Mouse (Mus musculus) adrenal gland, postnatal 4 days (tissue): Measurements from ENCODE around the gene Map4k1. TPM values are rescaled to one million over a fixed set of nuclear protein-coding genes. Genes with fewer than 3 reads are reported as not detected.

Experiments
- DNase-seq, 2 experiments: peaks; one replicate each; pipeline ENCODE4 v3.0.0; 2021 to 2022; ENCODE audit warnings: low spot score in 2 of 2, mixed read lengths in 2 of 2
- total RNA-seq, 2 experiments: library from RNA; stranded (reverse); gene quantifications; 2 replicates each; pipeline ENCODE4 v1.2.3; 2021

Gene Map4k1
- total RNA-seq, 2 experiments from 2014 or later: 2.5 to 3.6 TPM

DNA sequence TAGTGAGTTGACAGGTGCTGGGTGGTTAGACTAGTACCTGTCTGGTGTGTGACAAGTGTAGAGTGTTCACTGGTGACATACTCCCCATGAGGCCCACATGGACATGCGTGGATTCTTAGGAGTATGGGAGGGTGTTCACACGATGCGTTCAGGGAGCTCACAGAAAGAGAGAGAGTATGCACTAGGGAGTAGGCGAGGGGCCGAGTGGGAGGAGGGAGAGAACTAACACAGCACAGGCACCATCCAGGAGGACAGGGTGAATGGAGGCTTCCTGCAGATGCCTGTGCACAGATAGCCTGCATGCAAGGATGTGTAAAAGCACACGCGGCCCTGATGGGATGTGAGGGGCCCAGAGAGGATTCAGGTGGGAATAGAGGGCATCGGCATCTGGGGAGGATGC lies 40.6 kb downstream of the Map4k1 start:
- no peak for DNase-seq

DNA sequence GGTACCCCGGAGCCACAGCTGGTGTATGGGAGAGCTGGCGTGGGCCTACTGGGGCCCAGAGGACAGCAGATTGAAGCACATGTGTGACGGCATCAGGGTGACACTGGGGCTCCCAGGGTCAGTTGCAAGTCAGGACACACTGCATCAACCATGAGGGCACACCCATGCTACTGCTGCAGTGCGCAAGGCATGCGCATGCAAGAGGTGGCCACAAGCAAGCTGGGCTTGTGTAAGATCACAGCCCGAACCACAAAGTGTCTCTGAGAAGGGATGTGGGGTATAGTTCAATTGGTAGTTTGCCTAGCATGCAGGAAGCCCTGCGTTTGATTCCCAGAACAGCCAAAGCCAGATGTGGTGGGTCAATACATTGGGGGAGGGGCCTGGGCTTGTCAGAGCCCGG lies 41.7 kb downstream of the Map4k1 start:
- no peak for DNase-seq

DNA sequence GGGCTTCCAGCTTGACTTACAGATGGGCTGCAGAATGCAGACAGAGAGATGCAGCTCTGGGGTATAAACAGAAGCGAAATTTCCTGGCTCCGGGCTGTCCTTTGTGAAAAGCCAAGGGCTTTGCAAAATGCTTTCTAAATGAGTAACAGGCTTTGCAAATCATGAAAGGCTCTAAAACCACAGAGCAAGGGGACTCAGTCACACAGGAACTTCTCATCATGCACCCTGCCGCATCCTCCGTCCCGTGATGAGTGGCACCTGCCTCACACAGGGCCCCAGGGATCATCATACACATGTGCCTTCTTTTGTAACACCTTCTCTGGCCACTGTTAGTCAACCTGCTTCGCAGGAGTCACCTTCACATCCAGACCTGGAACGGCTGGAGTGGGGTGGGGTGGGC lies 43.7 kb downstream of the Map4k1 start:
- no peak for DNase-seq

DNA sequence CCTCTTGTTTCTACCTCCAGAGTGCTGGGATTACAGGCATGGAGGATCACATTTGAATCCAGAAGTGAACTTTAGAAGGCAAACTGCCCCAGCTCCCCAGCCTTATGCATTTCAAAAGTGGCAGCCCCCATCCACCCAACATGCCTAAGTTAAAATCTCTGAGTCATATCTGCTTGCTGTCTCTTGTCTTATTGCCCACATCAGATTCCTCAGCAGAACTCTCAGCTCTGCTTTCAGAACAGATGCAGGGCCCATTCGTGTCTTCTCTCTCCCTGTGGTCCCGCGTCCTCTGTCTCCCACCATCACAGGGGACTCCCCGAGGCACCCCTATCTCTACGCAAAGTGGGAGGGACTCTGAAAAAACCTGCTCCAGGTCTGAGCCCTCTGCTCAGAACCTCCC lies 44.3 kb downstream of the Map4k1 start:
- no peak for DNase-seq

DNA sequence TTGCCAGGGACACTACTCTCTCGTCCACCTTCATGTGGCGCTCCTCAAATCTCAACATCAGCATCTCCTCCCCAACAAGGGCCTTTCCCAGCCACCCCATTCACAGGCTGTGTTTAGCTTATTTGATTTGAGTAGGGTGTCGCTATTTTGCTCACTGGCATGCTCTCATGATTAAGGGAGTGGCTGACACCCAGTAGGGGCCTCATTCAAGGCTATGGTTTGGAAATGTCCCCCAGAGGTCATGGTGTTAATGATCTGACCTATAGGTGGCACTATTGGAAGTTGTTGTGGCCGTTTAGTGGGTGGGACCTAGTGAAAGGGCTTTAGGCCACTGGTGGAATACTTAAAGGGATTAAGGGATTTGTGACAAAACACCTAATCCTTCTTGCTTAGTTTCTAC lies 45.0 kb downstream of the Map4k1 start:
- no peak for DNase-seq

DNA sequence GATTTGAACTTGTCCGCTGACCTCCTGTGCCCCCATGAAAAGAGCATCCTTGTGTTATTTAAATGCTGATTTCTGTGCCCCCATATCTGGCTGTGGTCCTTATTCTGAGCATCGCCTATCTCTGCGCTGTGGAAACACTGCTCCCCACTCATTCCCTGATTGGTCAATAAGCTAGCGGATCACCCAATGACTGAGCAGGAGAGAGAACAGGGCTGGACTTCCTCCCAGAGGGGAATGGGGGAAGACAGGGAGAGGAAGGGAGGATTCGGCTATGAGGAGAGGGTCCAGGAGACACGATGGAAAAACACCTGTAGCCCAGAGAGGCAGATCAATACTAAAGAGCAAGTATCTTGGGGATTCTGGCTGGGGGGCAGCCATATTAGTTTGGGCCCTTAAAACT lies 46.9 kb downstream of the Map4k1 start:
- no peak for DNase-seq

DNA sequence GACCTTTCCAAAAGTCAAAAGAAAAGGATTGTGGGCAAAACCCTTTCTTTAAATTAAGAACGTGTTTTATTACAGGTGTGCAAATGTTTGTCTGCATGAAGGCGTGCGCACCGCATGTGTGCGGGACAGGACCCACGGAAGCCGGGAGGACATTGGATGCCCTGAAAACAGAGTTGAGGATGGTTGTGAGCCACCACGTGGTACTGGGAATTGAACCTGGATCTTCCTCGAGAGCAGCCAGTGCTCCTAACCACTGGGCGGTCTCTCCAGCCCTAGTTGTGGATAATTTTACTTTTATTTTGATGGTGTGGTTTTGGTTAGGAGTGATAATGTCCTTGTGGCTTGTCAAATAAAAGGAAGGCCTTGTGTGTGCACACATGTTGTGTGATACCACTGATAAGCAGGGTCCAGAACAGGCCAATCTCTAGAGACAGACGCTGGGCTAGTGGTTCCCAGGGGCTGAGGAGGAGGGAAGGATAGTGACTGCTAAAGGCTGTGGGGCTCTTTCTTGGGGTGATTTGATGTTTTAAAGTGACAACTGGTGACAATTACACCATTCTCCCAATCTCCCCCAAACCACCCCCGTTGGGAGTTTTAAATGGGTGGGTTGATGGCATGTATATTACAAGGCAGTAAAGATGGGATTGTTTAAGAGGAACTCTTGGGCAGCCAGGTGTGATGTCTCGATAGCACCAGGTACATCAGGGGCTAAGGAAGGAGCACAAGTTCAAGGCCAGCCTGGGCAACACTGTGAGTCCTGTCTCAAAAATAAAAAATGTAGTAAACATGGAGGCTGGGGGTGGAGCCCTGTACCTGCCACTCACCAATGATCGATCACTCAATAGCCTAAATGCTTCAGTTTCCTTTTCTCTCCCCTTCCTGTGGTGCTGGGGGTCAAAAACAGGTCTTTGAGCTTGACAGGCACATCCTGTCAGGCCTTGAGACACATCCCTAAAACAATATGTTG lies 48.1 kb downstream of the Map4k1 start:
- no peak for DNase-seq

DNA sequence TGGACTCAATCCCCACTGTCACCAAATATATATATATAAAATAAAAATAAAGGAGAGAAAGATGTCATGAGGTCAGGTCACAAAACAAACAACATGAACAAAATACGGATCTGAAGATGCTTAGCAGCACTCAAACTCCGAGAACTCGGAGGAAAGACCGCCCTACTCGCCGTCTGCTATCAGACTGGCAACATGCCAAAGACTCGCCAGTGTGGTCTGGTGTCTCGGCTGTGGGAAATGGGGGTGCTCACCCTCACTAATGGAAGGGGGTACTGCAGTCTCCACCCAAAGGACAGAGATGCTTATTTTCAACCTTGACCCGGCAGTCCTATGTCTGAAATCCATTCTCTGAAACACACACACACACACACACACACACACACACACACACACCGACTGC lies 49.8 kb downstream of the Map4k1 start:
- no peak for DNase-seq

DNA sequence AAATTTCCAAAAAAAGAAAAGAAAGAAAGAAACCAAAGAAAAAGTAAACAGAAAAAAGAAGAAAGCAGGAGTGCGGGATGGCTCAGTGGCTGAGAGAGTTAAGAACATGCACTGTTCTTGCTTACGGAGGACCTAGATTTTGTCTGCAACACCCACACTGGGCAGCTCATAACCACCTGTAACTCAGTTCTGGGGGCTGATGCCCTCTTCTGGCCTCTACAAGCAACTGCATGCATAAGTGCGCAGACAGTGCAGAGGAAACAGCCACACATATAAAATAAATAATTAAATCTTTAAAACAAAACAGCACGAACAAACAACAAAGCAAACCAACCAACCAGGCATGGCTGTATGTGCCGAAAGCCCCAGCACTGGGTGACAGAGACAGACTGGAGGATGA lies 50.8 kb downstream of the Map4k1 start:
- DNase-seq: no peak

DNA sequence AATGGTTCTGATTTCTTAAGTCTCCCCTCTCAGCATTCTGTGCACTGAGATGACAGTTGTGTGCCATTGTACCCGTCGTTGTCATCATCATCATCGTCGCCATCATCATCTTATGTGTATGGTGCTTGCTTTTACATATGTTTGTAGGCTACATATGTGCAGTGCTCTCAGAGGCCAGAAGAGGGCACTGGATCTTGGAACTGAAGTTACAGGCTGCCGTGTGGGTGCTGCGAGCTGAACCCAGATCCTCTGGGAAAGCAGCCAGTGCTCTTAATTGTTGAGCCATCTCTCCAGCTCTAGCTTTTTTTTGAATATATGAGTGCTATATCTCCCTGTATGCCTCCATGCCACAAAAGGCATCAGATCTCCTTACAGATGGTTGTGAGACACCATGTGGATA lies 55.4 kb downstream of the Map4k1 start:
- DNase-seq: no peak

DNA sequence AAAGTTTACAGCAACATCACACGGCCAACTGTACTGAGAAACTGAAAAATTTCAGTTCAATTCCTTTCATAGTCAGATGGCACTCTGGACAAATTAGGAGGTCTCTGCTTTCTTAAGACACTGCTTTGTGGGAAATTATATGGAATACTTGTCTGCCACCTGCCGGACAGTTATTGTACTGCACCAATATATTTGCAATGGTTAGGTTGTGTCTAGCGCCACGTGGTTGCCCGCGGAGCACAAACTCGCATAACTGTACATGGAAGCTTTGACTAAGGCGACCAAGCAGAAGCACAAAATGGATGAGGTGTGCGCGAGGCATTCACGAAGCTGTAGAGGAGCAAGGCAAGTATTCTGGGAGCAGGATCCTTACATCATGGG lies 57.7 kb downstream of the Map4k1 start:
- peak; percentile 57 to 67 for DNase-seq

DNA sequence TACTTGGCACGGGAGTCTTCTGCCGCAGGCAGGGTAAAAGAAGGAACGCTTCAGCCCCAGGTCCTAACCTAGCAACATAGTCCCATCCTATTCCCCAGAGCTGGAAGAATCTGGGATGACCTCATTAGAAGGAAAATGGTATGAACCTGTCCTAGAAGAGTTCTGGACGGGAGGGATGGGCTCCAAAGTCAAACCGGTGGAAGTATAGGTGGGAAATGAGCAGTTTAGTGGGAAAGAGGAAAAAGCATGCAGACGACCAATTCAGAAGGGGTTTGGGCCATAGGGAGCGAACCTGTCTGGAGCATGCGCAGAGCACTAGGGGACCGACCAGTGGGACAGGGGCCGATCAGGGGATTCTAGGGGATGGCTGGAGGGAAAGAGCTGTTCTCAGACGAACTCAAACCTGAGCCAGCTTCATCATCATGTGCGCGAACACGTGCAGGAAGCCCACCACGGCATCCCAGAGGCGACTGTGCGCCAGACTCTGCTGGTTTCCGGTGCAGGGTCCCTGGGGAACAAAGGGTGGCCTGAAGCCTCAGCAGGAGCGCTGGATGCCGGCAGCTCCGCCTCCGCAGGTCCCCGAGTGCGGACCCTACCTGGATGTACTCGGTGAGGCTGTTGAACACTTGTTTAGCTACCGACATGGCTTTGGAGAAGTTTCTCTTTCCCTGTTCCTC lies 58.3 kb downstream of the Map4k1 start:
- no peak for DNase-seq

DNA sequence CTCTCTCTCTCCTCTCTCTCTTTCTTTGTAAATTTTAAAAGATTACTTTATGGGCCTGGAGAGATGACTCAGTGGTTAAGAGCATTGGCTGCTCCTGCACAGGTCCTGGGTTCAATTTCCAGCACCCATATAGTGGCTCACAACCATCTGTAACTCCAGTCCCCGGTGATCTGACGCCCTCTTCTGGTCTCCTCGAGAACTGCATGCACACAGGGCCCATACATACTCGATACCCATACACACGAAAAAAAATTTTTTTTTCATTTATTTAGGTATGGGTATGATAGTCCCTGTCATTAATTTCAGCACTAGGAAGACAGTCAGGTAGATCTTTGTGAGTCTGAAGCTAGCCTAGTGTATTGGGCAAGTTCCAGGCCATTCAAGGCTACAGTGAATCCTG lies 59.3 kb downstream of the Map4k1 start:
- DNase-seq: no peak

DNA sequence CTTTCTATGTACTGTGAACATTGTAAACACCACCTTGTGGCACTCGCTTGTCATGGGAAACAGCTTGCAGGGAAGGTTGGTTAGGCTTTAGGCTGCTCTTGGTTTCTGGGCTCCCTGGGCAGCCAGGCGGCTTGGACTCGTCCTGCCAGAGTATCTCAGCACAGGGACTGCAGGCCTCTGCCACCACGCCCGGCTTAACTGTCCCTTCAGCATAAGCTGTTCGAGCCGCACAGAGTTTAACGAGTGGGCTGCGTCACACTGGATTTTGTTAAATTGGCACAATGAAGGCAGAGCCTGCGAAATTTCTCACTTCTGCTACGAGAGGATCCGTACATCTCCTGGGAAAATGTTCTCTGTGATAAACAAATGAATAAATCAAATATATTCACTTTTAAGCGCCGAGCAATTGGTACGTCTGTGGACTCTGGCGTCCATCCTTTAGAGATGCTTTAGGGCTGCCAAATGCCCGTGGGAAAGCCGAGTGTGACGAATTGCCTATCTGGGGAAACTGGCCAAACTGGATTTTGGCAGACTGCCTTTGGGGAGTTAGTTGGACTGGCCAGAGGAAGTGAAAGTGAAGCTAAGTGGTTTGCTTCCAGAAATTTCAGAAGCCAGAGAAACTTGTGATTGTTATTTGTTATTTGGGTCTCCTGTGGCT lies 61.3 kb downstream of the Map4k1 start:
- DNase-seq: no peak

DNA sequence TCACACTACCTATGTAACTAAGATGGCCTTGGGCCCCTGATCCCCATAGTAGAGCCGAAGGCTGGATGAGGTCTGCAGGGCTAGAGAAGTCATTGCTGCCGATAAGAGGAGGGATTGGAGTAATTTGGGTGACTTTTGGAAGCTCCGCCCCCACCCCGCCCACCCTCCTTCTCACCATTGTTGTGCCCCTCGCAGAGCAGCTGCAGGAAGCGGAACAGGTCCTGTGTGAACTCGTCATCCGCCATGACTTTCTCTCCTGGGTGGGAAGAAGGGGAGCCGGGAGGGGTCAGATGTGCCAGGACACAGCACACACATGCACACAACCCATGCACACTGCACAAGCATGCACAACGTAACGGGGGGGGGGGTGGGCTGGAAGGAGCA lies 61.8 kb downstream of the Map4k1 start:
- DNase-seq: no peak

DNA sequence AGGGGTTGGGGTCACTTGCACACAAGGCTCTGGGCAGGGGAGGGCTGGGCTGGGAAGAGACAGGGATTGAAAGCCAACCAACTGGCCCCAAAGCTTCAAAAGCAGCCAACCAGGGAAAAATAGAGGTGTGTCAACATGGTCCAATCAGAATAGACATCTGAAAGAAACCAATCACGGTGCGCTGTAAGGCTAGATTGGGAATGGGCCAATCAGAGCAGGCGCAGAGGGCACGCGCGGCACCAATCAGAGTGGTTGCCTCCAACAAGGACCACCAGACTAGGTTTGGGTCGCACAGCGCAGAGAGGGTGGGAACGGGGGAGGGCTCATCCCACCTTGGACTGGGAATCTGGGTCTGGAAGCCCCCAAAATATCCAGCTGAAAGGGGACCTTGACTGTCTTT lies 62.5 kb downstream of the Map4k1 start:
- DNase-seq: no peak

DNA sequence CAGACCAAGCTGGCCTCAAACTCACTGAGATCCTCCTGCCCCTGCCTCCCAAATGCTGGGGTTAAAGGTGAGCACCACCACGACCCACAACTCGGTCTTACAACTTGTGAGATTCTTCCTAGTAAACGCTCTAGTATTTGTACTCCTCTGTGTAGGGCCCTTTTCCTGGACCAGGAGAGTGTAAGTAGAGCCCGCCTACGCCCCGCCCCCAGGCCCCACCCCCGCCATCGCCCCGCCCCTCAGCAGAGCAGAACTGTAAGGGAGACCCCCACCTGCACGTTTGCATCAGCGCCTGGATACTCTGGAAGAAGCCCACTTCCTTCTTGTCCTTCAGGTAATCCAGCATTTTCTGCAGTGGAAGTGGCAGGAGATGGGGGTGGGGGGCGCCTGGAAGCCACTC lies 64.7 kb downstream of the Map4k1 start:
- no peak for DNase-seq

DNA sequence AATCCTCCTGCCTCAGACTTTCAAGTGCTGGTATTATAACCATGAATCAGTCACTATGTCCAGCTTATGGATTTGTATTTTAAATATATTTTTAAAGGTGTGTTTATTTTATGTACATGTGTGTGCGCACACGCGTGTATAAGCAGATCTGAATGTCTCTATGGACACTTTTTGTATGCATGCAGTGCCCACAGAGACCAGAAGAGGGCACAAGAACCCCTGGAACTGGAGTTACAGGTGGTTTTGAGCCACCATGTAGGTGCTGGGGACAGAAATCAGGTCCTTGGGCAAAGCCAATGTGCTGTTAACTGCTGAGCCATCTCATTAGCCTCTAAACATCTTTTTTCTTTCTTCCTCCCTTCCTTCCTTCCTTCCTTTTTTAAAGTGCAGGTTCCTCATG lies 66.2 kb downstream of the Map4k1 start:
- DNase-seq: no peak

DNA sequence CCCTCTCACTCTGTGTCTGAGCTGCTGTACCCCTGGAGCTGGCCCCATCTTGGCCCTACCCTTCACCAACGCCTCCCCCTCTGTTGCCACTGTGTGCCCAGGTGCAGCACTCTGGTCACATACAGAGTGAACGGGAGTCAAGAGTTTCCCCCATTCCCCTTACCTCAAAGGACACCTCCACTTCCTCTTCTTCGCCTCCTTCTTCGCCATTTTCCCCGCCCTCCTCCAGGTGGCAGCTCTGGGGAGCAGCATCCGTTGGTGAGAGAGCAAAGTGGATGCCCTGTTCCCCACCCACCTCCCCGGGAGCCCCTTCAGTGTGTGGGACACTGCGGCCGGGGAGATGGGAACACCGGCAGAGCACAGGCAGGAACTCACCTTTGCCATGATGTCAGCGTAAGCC lies 66.8 kb downstream of the Map4k1 start:
- no peak for DNase-seq

DNA sequence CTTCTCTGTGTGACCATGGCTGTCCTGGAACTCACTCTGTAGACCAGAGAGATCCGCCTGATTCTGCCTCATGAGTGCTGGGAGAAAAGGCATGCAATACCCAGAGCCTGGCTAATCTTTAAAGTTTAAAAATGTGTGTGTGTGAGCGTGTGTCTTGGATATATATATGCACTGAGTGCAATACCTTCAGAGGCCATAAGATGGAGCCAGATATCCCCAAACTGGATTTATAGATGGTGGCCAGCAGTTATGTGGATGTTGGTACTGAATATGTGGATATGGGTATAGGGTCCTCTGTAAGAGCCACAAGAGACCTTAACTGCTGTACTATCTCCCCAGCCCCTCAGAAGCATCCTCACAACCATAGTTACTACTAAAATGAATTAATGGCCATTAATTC lies 68.9 kb downstream of the Map4k1 start:
- DNase-seq: no peak

DNA sequence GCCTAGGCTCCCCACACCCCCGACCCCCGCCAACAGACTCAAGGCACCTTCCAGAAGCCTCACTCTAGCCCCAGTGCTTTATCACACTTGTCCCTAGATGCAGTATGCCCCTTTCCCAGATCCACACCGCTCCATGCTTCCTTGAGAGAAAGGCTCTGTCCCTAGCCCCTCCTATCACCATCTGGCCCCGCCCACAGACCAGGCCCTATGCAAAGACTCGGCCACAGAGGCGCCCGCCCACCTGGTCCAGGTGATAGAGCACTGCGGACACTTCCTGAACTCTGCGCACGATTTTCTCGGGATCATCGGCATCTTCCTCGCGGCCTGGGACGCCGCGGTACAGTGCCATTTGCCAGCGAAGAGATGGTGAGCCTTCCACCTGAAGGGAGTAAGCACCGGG lies 71.0 kb downstream of the Map4k1 start:
- no peak for DNase-seq
